Mouse (Mus musculus) splenic B cell, adult 2 months (primary cell): ENCODE measurements at regions not wholly inside any gene's neighbourhood (a gene's known extent, or its start where the extent isn't known, plus 50 kb on each side); places are given as distances from the start of the nearest gene placed in this dataset.

Experiments
- DNase-seq: peaks from one replicate; pipeline ENCODE4 v3.0.0-alpha.2; 2011; ENCODE audit warnings: low read depth, low spot score
- H3K27me3 ChIP-seq: 2 replicates; pipeline ENCODE4 v1.6.1; 2012; ENCODE audit warnings: mild to moderate bottlenecking, low read length, moderate library complexity, mixed read lengths; ENCODE audit not compliant: control insufficient read depth, poor library complexity, insufficient read depth, severe bottlenecking
- H3K36me3 ChIP-seq: 2 replicates; pipeline ENCODE4 v1.6.1; 2012; ENCODE audit warnings: mild to moderate bottlenecking, low read length, moderate library complexity, mixed read lengths; ENCODE audit not compliant: control insufficient read depth, poor library complexity, insufficient read depth, severe bottlenecking

DNA sequence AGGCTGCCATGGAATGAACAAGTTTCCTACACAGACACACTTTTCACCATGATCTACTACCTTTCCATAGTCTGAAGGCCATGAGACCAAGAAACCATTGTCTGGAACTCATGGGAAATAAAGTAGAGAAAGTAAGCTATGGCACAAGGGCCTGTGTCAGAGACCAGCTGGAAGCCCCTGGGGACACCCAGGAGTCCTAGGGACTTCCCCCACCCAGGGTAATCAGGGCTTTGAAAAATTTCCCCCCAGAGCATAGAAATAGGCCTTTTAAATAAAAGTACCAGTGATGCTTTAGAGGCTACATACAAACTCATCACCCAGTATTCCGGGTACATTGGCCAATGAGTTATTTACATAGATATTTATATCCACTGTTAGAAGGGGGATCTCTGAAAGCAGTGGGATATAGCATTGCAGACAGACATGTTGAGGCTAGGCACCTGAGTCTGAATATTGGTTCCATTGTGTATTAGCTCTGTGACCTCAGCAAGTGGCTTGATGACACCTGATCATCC, 207.0 kb downstream of the 1700064H15Rik start:
- Histone ChIP-seq H3K27me3 (no peaks in the 10 kb centered on the region), H3K36me3 (no peaks in the 10 kb centered on the region)
- DNase-seq: peak; percentile 78

- Histone ChIP-seq H3K27me3 (no peaks in the 10 kb centered on the region), H3K36me3 (no peaks in the 10 kb centered on the region)
- no peak for DNase-seq
These were observed 207.6 kb downstream of the 1700064H15Rik start for GRCm38 (mm10) chr3:19420912-19421311.

- Histone ChIP-seq H3K27me3 (no peaks in the 10 kb centered on the region), H3K36me3 (no peaks in the 10 kb centered on the region)
- peak; percentile 64 for DNase-seq
These were observed 217.4 kb downstream of the 1700064H15Rik start for GRCm38 (mm10) chr3:19410938-19411515.

GRCm38 (mm10) chr3:19408283-19408682, 220.2 kb downstream of the 1700064H15Rik start:
- DNase-seq: no peak
- no peaks in the 10 kb centered on the region for H3K27me3 ChIP-seq
- no peaks in the 10 kb centered on the region for H3K36me3 ChIP-seq

GRCm38 (mm10) chr3:19407591-19408090, 220.8 kb downstream of the 1700064H15Rik start:
- Histone ChIP-seq H3K27me3 (no peaks in the 10 kb centered on the region), H3K36me3 (no peaks in the 10 kb centered on the region)
- no peak for DNase-seq

- no peak for DNase-seq
- no peaks in the 10 kb centered on the region for H3K36me3 ChIP-seq
These were observed 221.9 kb downstream of the 1700064H15Rik start for GRCm38 (mm10) chr3:19406351-19407151.

DNA sequence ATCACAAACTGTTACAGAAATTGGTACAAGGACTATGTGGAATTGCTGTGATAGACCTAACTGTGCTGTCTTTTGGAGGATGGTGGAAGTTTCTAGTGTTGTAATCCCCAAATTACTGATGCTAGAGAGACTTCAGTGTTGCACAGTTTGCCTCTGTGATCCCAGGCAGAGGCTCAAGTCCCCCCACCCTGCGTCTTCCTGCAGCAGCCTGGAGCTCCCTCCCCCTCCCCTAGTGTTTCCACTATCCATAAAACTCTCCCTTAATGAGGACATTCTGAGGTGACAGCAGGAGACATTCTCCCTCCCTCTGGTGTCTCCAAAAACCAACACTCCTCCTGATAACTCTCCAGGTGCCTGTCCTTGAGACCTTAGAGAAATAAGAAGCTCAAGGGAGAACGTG, 242.8 kb downstream of the 1700064H15Rik start:
- 0 out of 2 replicates have a peak, but pooled peaks cover 1% of the 10 kb centered on the region for H3K36me3 ChIP-seq
- H3K27me3 ChIP-seq: no peaks in the 10 kb centered on the region
- DNase-seq: no peak

More at GRCm38 (mm10) chr3:19406351-19407151, 221.9 kb downstream of the 1700064H15Rik start:
- no peaks in the 10 kb centered on the region for H3K27me3 ChIP-seq

DNA sequence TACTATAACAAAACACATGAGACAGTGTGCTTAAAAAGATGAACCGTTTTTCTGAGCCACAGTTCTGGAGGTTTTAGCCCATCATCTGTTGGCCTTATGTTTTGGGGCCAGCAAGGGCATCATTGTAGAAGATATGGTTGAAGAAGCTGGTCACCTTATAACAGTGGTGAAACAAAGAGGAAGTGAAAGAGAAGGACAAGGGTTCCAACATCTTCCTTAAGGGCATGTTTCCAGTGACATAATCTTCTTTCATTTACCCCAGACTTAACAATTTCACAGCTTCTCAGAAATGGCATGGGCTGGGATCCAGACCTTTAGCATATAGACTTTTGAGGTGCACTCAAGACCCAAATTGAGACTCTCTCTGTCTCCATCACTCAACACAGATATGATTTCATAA, 259.5 kb downstream of the 1700064H15Rik start:
- peak; percentile 54 for DNase-seq
- Histone ChIP-seq H3K36me3 (no peaks in the 10 kb centered on the region), H3K27me3 (no peaks in the 10 kb centered on the region)

- H3K36me3 ChIP-seq: no peaks in the 10 kb centered on the region
- no peak for DNase-seq
- H3K27me3 ChIP-seq: no peaks in the 10 kb centered on the region
These were observed 260.7 kb downstream of the 1700064H15Rik start for GRCm38 (mm10) chr3:19367761-19368160.
